ENCODE assay signal across 18 mouse cellular contexts in the genomic region with DNA sequence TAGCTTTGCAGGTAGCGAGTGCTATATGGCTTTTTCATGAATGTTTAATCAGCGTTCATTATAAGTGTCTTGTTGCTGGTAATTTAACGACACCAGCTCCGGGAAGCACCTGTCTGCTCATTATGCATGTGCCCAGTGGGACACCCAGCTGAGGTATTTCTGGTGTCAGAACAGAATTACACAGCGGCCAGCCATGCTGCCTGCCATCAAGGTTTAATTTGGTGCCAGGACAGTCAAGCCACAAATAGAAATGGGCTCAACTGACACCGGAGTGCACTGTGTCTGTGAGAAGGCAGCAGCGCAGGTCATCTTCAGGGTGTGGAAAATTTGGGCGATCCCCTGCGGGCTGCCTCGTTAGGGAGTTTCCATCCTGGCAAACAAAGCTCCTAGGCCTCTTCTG.
DNase-seq lines count a peak whose midpoint lies in the region; ATAC-seq and TF ChIP-seq lines count a peak whose summit lies in the region.
"Had no signal": no experiment of that assay in that cellular context is flagged by ENCODE, and none has a peak within 500 bp of the region (broad histone marks: within the 10 kb centered on the region; RNA-seq: fewer than 3 reads in every experiment).

No protein-coding gene starts in this region.

- H3K27me3 ChIP-seq in heart, embryonic 12.5 days (replicated peaks): no peaks in the 10 kb centered on the region
- H3K27me3 ChIP-seq: embryonic facial prominence, embryonic 13.5 days; heart, embryonic 15.5 days; limb, embryonic 15.5 days; lung, embryonic 15.5 days; stomach, embryonic 15.5 days had no signal

- no peaks in the 10 kb centered on the region for H3K36me3 ChIP-seq in heart, embryonic 12.5 days
- H3K36me3 ChIP-seq: embryonic facial prominence, embryonic 13.5 days; heart, embryonic 15.5 days; limb, embryonic 15.5 days; lung, embryonic 15.5 days; stomach, embryonic 15.5 days had no signal

- ATAC-seq in heart, embryonic 12.5 days (ENCODE audit: insufficient number of reproducible peaks, low FRiP score): no peak
- ATAC-seq: forebrain, postnatal 0 days had no signal

- H3K4me1 ChIP-seq in heart, embryonic 12.5 days (replicated peaks): peaks cover 6% of the 10 kb centered on the region; the same call in 1 of the 2 replicates
- H3K4me1 ChIP-seq: lung, embryonic 15.5 days; stomach, embryonic 15.5 days had no signal

- intact Hi-C loops in heart, postnatal 10 days (cut with DNase I): no loop called here

- H3K4me2 ChIP-seq in heart, embryonic 12.5 days: no peak overlapping the region
- H3K4me2 ChIP-seq: embryonic facial prominence, embryonic 13.5 days; heart, embryonic 15.5 days; limb, embryonic 15.5 days; lung, embryonic 15.5 days; stomach, embryonic 15.5 days had no signal

- peak; percentile 90 for DNase-seq in heart, adult 11 months
- peak; percentile 43 for DNase-seq in brain, embryonic 14.5 days (ENCODE audit: low read depth)
- peak; percentile 23 to 30 for DNase-seq in cerebellum, postnatal 14 days
- DNase-seq in heart, postnatal 10 days: peak; percentile 25 to 52
- DNase-seq in testis, postnatal 14 days (ENCODE audit: low spot score): no peak
- no peak for DNase-seq in adrenal gland, adult 8-10 months
- DNase-seq in right cerebral cortex, adult 18-20 months: no peak
- DNase-seq: adrenal gland, postnatal 10 days; forebrain, postnatal 0 days; kidney, adult 9 months; thymus, postnatal 36 days had no signal

- no peak for TF ChIP-seq POLR2A in brain, embryonic 14.5 days (IDR thresholded peaks at IDR 0.05; ENCODE audit: borderline replicate concordance, extremely low read depth, insufficient read depth, insufficient read length, poor library complexity, severe bottlenecking)

- 52% methylated on average over 10 of the region's 10 CpGs for WGBS in heart, embryonic 12.5 days

- TF ChIP-seq CTCF in brain, embryonic 14.5 days (IDR thresholded peaks at IDR 0.05; ENCODE audit: borderline replicate concordance, extremely low read depth, insufficient read depth, insufficient read length): no peak

- no peak overlapping the region for H3K4me3 ChIP-seq in heart, embryonic 12.5 days
- H3K4me3 ChIP-seq: embryonic facial prominence, embryonic 13.5 days; heart, embryonic 15.5 days; layer of hippocampus, adult 2 months; limb, embryonic 15.5 days; lung, embryonic 15.5 days; stomach, embryonic 15.5 days had no signal

- no peaks in the 10 kb centered on the region for H3K9me3 ChIP-seq in heart, embryonic 12.5 days (replicated peaks)
- H3K9me3 ChIP-seq: embryonic facial prominence, embryonic 13.5 days; heart, embryonic 15.5 days; limb, embryonic 15.5 days; lung, embryonic 15.5 days; stomach, embryonic 15.5 days had no signal

- no peak overlapping the region for H3K9ac ChIP-seq in heart, embryonic 12.5 days
- H3K9ac ChIP-seq: embryonic facial prominence, embryonic 13.5 days; forebrain, postnatal 0 days; heart, embryonic 15.5 days; limb, embryonic 15.5 days; lung, embryonic 15.5 days; stomach, embryonic 15.5 days had no signal

- no peak overlapping the region for H3K27ac ChIP-seq in heart, embryonic 12.5 days (ENCODE audit: poor library complexity, severe bottlenecking)
- H3K27ac ChIP-seq: embryonic facial prominence, embryonic 13.5 days; heart, embryonic 15.5 days; layer of hippocampus, adult 2 months; limb, embryonic 15.5 days; lung, embryonic 15.5 days; stomach, embryonic 15.5 days had no signal

Comparison
In these comparisons a context has a peak if more than half of its experiments do, and no peak if none do; other contexts are left out.
1. DNase-seq: peak in heart, adult 11 months (single experiment), brain, embryonic 14.5 days (single experiment), cerebellum, postnatal 14 days (2 of 2) and heart, postnatal 10 days (2 of 2); none in testis, postnatal 14 days (single experiment), adrenal gland, adult 8-10 months (single experiment) and right cerebral cortex, adult 18-20 months (single experiment).